Mouse (Mus musculus): ENCODE results near the gene Ppm1n.

- TF ChIP-seq POLR2A (IDR thresholded peaks at IDR 0.05; ENCODE audit: extremely low read depth, insufficient read depth, low read length) (no peak), CTCF (IDR thresholded peaks at IDR 0.05; ENCODE audit: low read depth, low read length) (no peak)
These were observed 39.9 kb downstream of the Ppm1n start for GRCm38 (mm10) chr7:19239986-19240385.
